Mouse (Mus musculus) CH12.LX (cell line): Measurements from ENCODE around the gene Mrpl22. TPM values are rescaled to one million over a fixed set of nuclear protein-coding genes. Genes with fewer than 3 reads are reported as not detected.
"Not testable (repeated sequence)": the region's sequence is repeated elsewhere in the genome, so short reads cannot be mapped to it uniquely, and the experiment has no call there.

Experiments
- DNase-seq: peaks from one replicate; pipeline ENCODE4 v3.0.0-alpha.2; 2013; ENCODE audit errors: extremely low read depth
- H3K27ac ChIP-seq: 2 replicates; pipeline ENCODE4 v1.5.1; 2012; ENCODE audit warnings: low read depth, mild to moderate bottlenecking, control low read depth, moderate library complexity; ENCODE audit not compliant: insufficient read depth
- H3K27me3 ChIP-seq: replicated peaks from 2 replicates; pipeline ENCODE3; 2012; ENCODE audit warnings: inconsistent platforms
- H3K36me3 ChIP-seq, 2 experiments: replicated peaks in 1 of 2; 2 replicates each; pipeline versions ENCODE3 to v1.6.1; 2012; ENCODE audit warnings: inconsistent platforms in 1 of 2, low read length in 1 of 2, mild to moderate bottlenecking in 1 of 2, mixed read lengths in 1 of 2, moderate library complexity in 1 of 2; ENCODE audit not compliant: control insufficient read depth in 1 of 2, insufficient read depth in 1 of 2
- H3K4me1 ChIP-seq, 2 experiments: 2 replicates each; pipeline ENCODE4 v1.6.1; 2012; ENCODE audit warnings: inconsistent platforms in 1 of 2, moderate library complexity in 1 of 2; ENCODE audit not compliant: insufficient read depth in 2 of 2, control insufficient read depth in 1 of 2
- H3K4me2 ChIP-seq: 2 replicates; pipeline ENCODE4 v1.6.1; 2012; ENCODE audit warnings: low read depth, mild to moderate bottlenecking, control low read depth; ENCODE audit not compliant: poor library complexity, insufficient read depth, severe bottlenecking
- H3K4me3 ChIP-seq, 3 experiments: fragments of 150-350 bp in 1 of 3; sonication (generic) in 1 of 3; replicated peaks in 1 of 3; 2 replicates each; pipeline versions ENCODE3 to v1.5.1; 2011 to 2012; ENCODE audit warnings: low read depth in 2 of 3, low read length in 2 of 3, mild to moderate bottlenecking in 2 of 3, moderate library complexity in 2 of 3, control low read depth in 1 of 3, improper control_type of control experiment in 1 of 3, inconsistent platforms in 1 of 3, mixed read lengths in 1 of 3; ENCODE audit not compliant: poor library complexity in 1 of 3
- H3K79me2 ChIP-seq: replicated peaks from 2 replicates; pipeline ENCODE4 v1.6.1; 2012; ENCODE audit warnings: mild to moderate bottlenecking, moderate library complexity; ENCODE audit not compliant: control insufficient read depth, poor library complexity, insufficient read depth, severe bottlenecking; ENCODE audit errors: extremely low read depth
- H3K9ac ChIP-seq: 2 replicates; pipeline ENCODE4 v1.6.1; 2012; ENCODE audit warnings: low read depth, mild to moderate bottlenecking, control low read depth, moderate library complexity; ENCODE audit not compliant: insufficient read depth
- H3K9me3 ChIP-seq: replicated peaks from 2 replicates; pipeline ENCODE3; 2012; ENCODE audit warnings: low read length, inconsistent platforms, mixed read lengths
- BHLHE40 ChIP-seq: IDR thresholded peaks from 2 replicates; pipeline ENCODE4 v1.6.1; 2011; ENCODE audit warnings: mild to moderate bottlenecking, low read depth, low read length, improper control_type of control experiment
- CHD1 ChIP-seq: IDR thresholded peaks from 2 replicates; pipeline ENCODE4 v1.6.1; 2012; ENCODE audit warnings: low read depth, low read length, improper control_type of control experiment, inconsistent platforms
- CTCF ChIP-seq, 2 experiments: IDR thresholded peaks in 1 of 2; conservative IDR thresholded peaks in 1 of 2; 2 replicates each; pipeline ENCODE4 v1.5.1; 2011 to 2012; ENCODE audit warnings: low read depth in 2 of 2, low read length in 2 of 2, improper control_type of control experiment in 1 of 2, inconsistent platforms in 1 of 2, mild to moderate bottlenecking in 1 of 2, moderate library complexity in 1 of 2
- ELF1 ChIP-seq: IDR thresholded peaks from 2 replicates; pipeline ENCODE4 v1.6.1; 2014; ENCODE audit warnings: low read depth, mild to moderate bottlenecking, inconsistent platforms, low read length, improper control_type of control experiment
- EP300 ChIP-seq: IDR thresholded peaks from 2 replicates; pipeline ENCODE4 v1.6.1; 2011; ENCODE audit warnings: low read length, improper control_type of control experiment
- ETS1 ChIP-seq: conservative IDR thresholded peaks from 2 replicates; pipeline ENCODE4 v1.6.1; 2012; ENCODE audit warnings: low read depth, mild to moderate bottlenecking, inconsistent platforms, low read length, improper control_type of control experiment, moderate library complexity
- HCFC1 ChIP-seq: IDR thresholded peaks from 2 replicates; pipeline ENCODE4 v1.6.1; 2012; ENCODE audit warnings: low read depth, mild to moderate bottlenecking, inconsistent platforms, low read length, improper control_type of control experiment
- IRF4 ChIP-seq: IDR thresholded peaks from 2 replicates; pipeline ENCODE4 v1.6.1; 2014; ENCODE audit warnings: low read depth, mild to moderate bottlenecking, inconsistent platforms, low read length, improper control_type of control experiment
- MAFK ChIP-seq: IDR thresholded peaks from 2 replicates; pipeline ENCODE4 v1.6.1; 2011; ENCODE audit warnings: low read length, improper control_type of control experiment; ENCODE audit not compliant: insufficient replicate concordance
- MYC ChIP-seq: IDR thresholded peaks from 2 replicates; pipeline ENCODE4 v1.6.1; 2011; ENCODE audit warnings: low read depth, mild to moderate bottlenecking, improper control_type of control experiment, low read length
- POLR2A ChIP-seq: IDR thresholded peaks from 2 replicates; pipeline ENCODE4 v1.6.1; 2011; ENCODE audit warnings: low read depth, mild to moderate bottlenecking, improper control_type of control experiment, low read length
- RAD21 ChIP-seq: IDR thresholded peaks from 2 replicates; pipeline ENCODE4 v1.6.1; 2011; ENCODE audit warnings: low read depth, mild to moderate bottlenecking, low read length, improper control_type of control experiment, moderate library complexity
- SMC3 ChIP-seq: IDR thresholded peaks from 2 replicates; pipeline ENCODE4 v1.6.1; 2011; ENCODE audit warnings: low read depth, low read length, improper control_type of control experiment
- TBP ChIP-seq: conservative IDR thresholded peaks from 2 replicates; pipeline ENCODE4 v1.6.1; 2011; ENCODE audit warnings: low read depth, low read length, improper control_type of control experiment
- TCF12 ChIP-seq: IDR thresholded peaks from 2 replicates; pipeline ENCODE4 v1.6.1; 2014; ENCODE audit warnings: low read depth, mild to moderate bottlenecking, inconsistent platforms, low read length, improper control_type of control experiment
- USF1 ChIP-seq: IDR thresholded peaks from 2 replicates; pipeline ENCODE4 v1.6.1; 2014; ENCODE audit warnings: low read depth, mild to moderate bottlenecking, inconsistent platforms, low read length, improper control_type of control experiment
- ZKSCAN1 ChIP-seq: IDR thresholded peaks from 2 replicates; pipeline ENCODE4 v1.6.1; 2012; ENCODE audit warnings: low read depth, inconsistent platforms, low read length, improper control_type of control experiment, borderline replicate concordance
- dilution Hi-C: fragments of 300-500 bp; cut with MboI; formaldehyde crosslinking; loops from 2 replicates; pipeline ENCODE4 v1.14.3; 2020; ENCODE audit warnings: low sequenced_read_pairs; ENCODE audit not compliant: extremely low pct_unique_long_range_greater_than_20kb, extremely low pct_ligation_motif_present
- in situ Hi-C: fragments of 300-500 bp; cut with MboI; formaldehyde crosslinking; loops from 3 replicates; pipeline ENCODE4 v1.14.3; 2019; ENCODE audit warnings: low sequenced_read_pairs, low pct_ligation_motif_present, low pct_unique_long_range_greater_than_20kb, mixed read lengths
- polyA plus RNA-seq: library from polyadenylated mRNA; unstranded; fragments of >175 nt; gene quantifications from 2 replicates; pipeline ENCODE4 v1.2.1, GENCODE M21; 2012; ENCODE audit warnings: low read depth; ENCODE audit not compliant: insufficient read length
- total RNA-seq, 2 experiments: library from RNA; depleted of rRNA; stranded (reverse); fragments of 300-350 nt in 1 of 2; fragments of >200 nt in 1 of 2; gene quantifications; 2 replicates each; pipeline ENCODE4 v1.2.3; 2012 to 2014

Gene Mrpl22
- total and polyA plus RNA-seq, 3 experiments = 89.1 to 133 (median 115) TPM

GRCm38 (mm10) chr11:58224313-58224712 is 52.9 kb downstream of the Mrpl22 start:
- in situ Hi-C loops = no loop called here
- H3K4me2 ChIP-seq = peak overlapping the region; percentile 12
- DNase-seq = peak; percentile 65
- TF ChIP-seq ZKSCAN1 (no peak), ELF1 (0 out of 2 replicates have a peak, but pooled peaks have one; percentile 28), EP300 (peak; percentile 49; the same call in 1 of the 2 replicates), MAFK (peak; percentile 39; the same call in 1 of the 2 replicates), TCF12 (peak; percentile 50; the same call in 1 of the 2 replicates), IRF4 (peak; percentile 36; the same call in 1 of the 2 replicates), POLR2A (peak; percentile 44; the same call in 1 of the 2 replicates), CHD1 (no peak), BHLHE40 (no peak), USF1 (no peak), HCFC1 (peak; percentile 26; the same call in 1 of the 2 replicates), ETS1 (peak; percentile 30; the same call in 1 of the 2 replicates), TBP (no peak), CTCF (conservative IDR thresholded peaks at IDR 0.05 in 1 of 2, IDR thresholded peaks at IDR 0.05 in 1 of 2; ENCODE audit: low read depth in 2 of 2, low read length in 2 of 2) (no peak)
- TF ChIP-seq, all 38 proteins: peak for 8
- Histone ChIP-seq H3K4me3 (no peak overlapping the region), H3K36me3 (peaks cover 5 to 23% of the 10 kb centered on the region in 2 experiments), H3K27me3 (peaks cover 7% of the 10 kb centered on the region), H3K9me3 (no peaks in the 10 kb centered on the region), H3K27ac (no peak overlapping the region), H3K4me1 (peaks cover 2 to 21% of the 10 kb centered on the region in 2 experiments), H3K9ac (peak overlapping the region; percentile 29; the same call in 1 of the 2 replicates), H3K79me2 (no peaks in the 10 kb centered on the region; the same call in 1 of the 2 replicates)
- dilution Hi-C loops = no loop called here

- dilution Hi-C loops, H3K27me3 ChIP-seq, in situ Hi-C loops, H3K4me3 ChIP-seq, H3K79me2 ChIP-seq, H3K9ac ChIP-seq, DNase-seq, H3K4me2 ChIP-seq, H3K9me3 ChIP-seq, H3K27ac ChIP-seq: not testable (repeated sequence)
- H3K36me3 ChIP-seq = peaks cover 2 to 19% of the 10 kb centered on the region in 2 experiments
- TF ChIP-seq MYC (0 out of 2 replicates have a peak, but pooled peaks have one; percentile 9), CTCF (conservative IDR thresholded peaks at IDR 0.05 in 1 of 2, IDR thresholded peaks at IDR 0.05 in 1 of 2; ENCODE audit: low read depth in 2 of 2, low read length in 2 of 2) (peak in 1 of 2 experiments; percentile 51; a peak in 2 of 4 replicates), SMC3 (peak; percentile 56), RAD21 (peak; percentile 19)
- peaks cover 2 to 21% of the 10 kb centered on the region in 2 experiments for H3K4me1 ChIP-seq
These were observed 53.4 kb downstream of the Mrpl22 start for GRCm38 (mm10) chr11:58224872-58225271.
